Mouse (Mus musculus) embryonic fibroblast, embryonic 13.5 days (primary cell): ENCODE data around the gene Bphl. TPM values are rescaled to one million over a fixed set of nuclear protein-coding genes. Genes with fewer than 3 reads are reported as not detected.

Experiments used
- H3K27ac ChIP-seq: 2 replicates; pipeline ENCODE4 v1.5.1; 2012; ENCODE audit warnings: low read length, control low read depth, inconsistent platforms; ENCODE audit not compliant: insufficient read depth
- H3K4me1 ChIP-seq: 2 replicates; pipeline ENCODE4 v1.6.1; 2011; ENCODE audit warnings: low read length; ENCODE audit not compliant: control insufficient read depth, insufficient read depth
- H3K4me3 ChIP-seq: 2 replicates; pipeline ENCODE4 v1.5.1; 2011; ENCODE audit warnings: mild to moderate bottlenecking, control low read depth, low read length; ENCODE audit not compliant: insufficient read depth
- CTCF ChIP-seq: IDR thresholded peaks from 2 replicates; pipeline ENCODE4 v1.5.1; 2011; ENCODE audit warnings: mild to moderate bottlenecking, control low read depth, low read length, moderate library complexity, borderline replicate concordance; ENCODE audit not compliant: insufficient read depth
- POLR2A ChIP-seq: IDR thresholded peaks from 2 replicates; pipeline ENCODE4 v1.6.1; 2011; ENCODE audit warnings: low read depth, mild to moderate bottlenecking, control low read depth, low read length, moderate library complexity
- polyA plus RNA-seq: library from polyadenylated mRNA; stranded (reverse); fragments of >200 nt; gene quantifications from 2 replicates; pipeline ENCODE4 v1.2.4, GENCODE M21; 2011; ENCODE audit warnings: low read depth; ENCODE audit not compliant: missing spikeins, insufficient read length

The Bphl gene
- polyA plus RNA-seq, 1 experiment = 45.9 TPM

- no peak overlapping the region for H3K27ac ChIP-seq
- peaks cover 11% of the 10 kb centered on the region for H3K4me1 ChIP-seq
- TF ChIP-seq POLR2A = no peak
- TF ChIP-seq CTCF = no peak
- H3K4me3 ChIP-seq = no peak overlapping the region
Measured at GRCm38 (mm10) chr13:34116508-34116907, 79.1 kb downstream of the Bphl start.

- TF ChIP-seq CTCF = no peak
- no peak for TF ChIP-seq POLR2A
- Histone ChIP-seq H3K27ac (no peak overlapping the region), H3K4me3 (no peak overlapping the region), H3K4me1 (no peaks in the 10 kb centered on the region)
Measured at GRCm38 (mm10) chr13:34118816-34119215, 81.4 kb downstream of the Bphl start.

- Histone ChIP-seq H3K4me3 (no peak overlapping the region), H3K27ac (no peak overlapping the region), H3K4me1 (no peaks in the 10 kb centered on the region)
- TF ChIP-seq CTCF = no peak
- no peak for TF ChIP-seq POLR2A
Measured at GRCm38 (mm10) chr13:34119406-34119805, 82.0 kb downstream of the Bphl start.

GRCm38 (mm10) chr13:34120536-34120935, 83.1 kb downstream of the Bphl start:
- TF ChIP-seq CTCF (no peak), POLR2A (no peak)
- no peaks in the 10 kb centered on the region for H3K4me1 ChIP-seq
- no peak overlapping the region for H3K4me3 ChIP-seq
- H3K27ac ChIP-seq = no peak overlapping the region

Other genes starting within 250 kb of the Bphl start
- not detected in 2 replicates for gene Serpinb6e, start 194.2 kb upstream of the Bphl start, polyA plus RNA-seq
- 0.53 TPM in 1 of 2 replicates, not detected in the other for gene Serpinb6c, start 131.9 kb upstream of the Bphl start, polyA plus RNA-seq
- gene Nqo2, start 72.9 kb upstream of the Bphl start, polyA plus RNA-seq = 20.9 and 22.2 TPM in 2 replicates
- 41.2 and 43.4 TPM in 2 replicates for gene Ripk1, start 35.2 kb upstream of the Bphl start, polyA plus RNA-seq
- gene Serpinb6a, start 34.8 kb upstream of the Bphl start, polyA plus RNA-seq = 299 and 405 TPM in 2 replicates
- 137 and 139 TPM in 2 replicates for gene Tubb2a, start 40.4 kb downstream of the Bphl start, polyA plus RNA-seq
- 146 and 176 TPM in 2 replicates for gene Tubb2b, start 92.9 kb downstream of the Bphl start, polyA plus RNA-seq
- gene Psmg4, start 125.4 kb downstream of the Bphl start, polyA plus RNA-seq = 18.5 and 21.7 TPM in 2 replicates